In the genomic region with DNA sequence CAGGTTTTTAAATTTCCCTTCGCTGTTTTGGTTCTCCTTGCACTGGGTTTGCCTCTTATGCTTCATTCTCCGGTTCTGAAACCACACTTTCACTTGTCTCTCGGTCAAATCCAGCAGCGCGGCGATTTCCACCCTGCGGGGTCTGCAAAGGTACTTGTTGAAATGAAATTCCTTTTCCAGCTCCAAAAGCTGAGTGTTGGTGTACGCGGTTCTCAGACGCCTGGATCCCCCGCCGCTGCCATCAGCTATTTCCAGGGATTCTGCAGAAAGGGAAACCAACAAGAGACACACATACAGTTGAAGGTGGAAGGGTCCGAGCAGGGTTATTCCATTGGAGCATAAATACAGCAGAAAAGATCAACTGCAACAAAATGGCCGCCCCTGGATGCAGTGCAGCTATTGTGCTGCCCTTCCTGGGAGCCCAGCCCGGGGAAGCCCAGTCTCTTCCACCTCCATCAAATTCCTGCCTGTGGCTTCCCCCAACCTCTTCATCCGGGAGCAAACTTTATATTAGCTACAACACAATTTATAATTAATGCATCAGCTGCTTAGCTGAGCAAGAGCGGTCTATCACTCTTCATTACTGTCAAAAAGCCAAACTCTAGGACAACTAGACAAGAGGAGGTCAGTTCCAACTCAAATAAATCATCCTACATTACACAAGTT, we compare ENCODE assay signal across 11 mouse cellular contexts. TPM values are rescaled to one million over a fixed set of nuclear protein-coding genes. Genes with fewer than 3 reads are reported as not detected.
DNase-seq lines count a peak whose midpoint lies in the region; ATAC-seq lines count a peak whose summit lies in the region.
"Had no signal": no experiment of that assay in that cellular context is flagged by ENCODE, and none has a peak within 500 bp of the region (broad histone marks: within the 10 kb centered on the region; RNA-seq: fewer than 3 reads in every experiment).

No protein-coding gene starts in this region.

- peak overlapping the region; percentile 26 for H3K4me3 ChIP-seq in heart, embryonic 12.5 days
- H3K4me3 ChIP-seq in brown adipose tissue, adult 24 weeks (ENCODE audit: insufficient read depth, low read depth, low read length): peak overlapping the region; percentile 92
- H3K4me3 ChIP-seq in hindbrain, embryonic 14.5 days (replicated peaks; ENCODE audit: low read length): peak overlapping the region; percentile 71
- H3K4me3 ChIP-seq in liver, embryonic 16.5 days (ENCODE audit: low read depth, low read length): peak overlapping the region; percentile 30; the same call in 1 of the 2 replicates

- H3K4me2 ChIP-seq in heart, embryonic 12.5 days: peak overlapping the region; percentile 47
- H3K4me2 ChIP-seq in hindbrain, embryonic 14.5 days (replicated peaks): peak overlapping the region; percentile 81
- H3K4me2 ChIP-seq in liver, embryonic 16.5 days (ENCODE audit: low read depth, low read length): no peak overlapping the region

- peaks cover 90% of the 10 kb centered on the region for H3K27me3 ChIP-seq in heart, embryonic 12.5 days (replicated peaks)
- H3K27me3 ChIP-seq in hindbrain, embryonic 14.5 days (ENCODE audit: control insufficient read depth, insufficient read depth, low read length): peaks cover 32% of the 10 kb centered on the region; the same call in 1 of the 2 replicates
- H3K27me3 ChIP-seq in liver, embryonic 16.5 days (ENCODE audit: control insufficient read depth, insufficient read depth, low read depth, low read length): peaks cover 96% of the 10 kb centered on the region

- intact Hi-C loops in heart, postnatal 14 days (cut with DNase I): loop anchor here (5.0 kb wide), 1 partner anchor 156 kb away; no protein-coding TSS in a partner anchor

- ATAC-seq in heart, embryonic 12.5 days (ENCODE audit: insufficient number of reproducible peaks, low FRiP score): no peak
- no peak for ATAC-seq in hindbrain, embryonic 14.5 days (ENCODE audit: low FRiP score)
- ATAC-seq in liver, embryonic 16.5 days (ENCODE audit: low read depth): no peak
- ATAC-seq in erythroid progenitor cell, adult 5-6 weeks (replicated peaks; ENCODE audit: low FRiP score, poor library complexity, severe bottlenecking): no peak

- H3K9me3 ChIP-seq in heart, embryonic 12.5 days (replicated peaks): no peaks in the 10 kb centered on the region
- no peaks in the 10 kb centered on the region for H3K9me3 ChIP-seq in hindbrain, embryonic 14.5 days (ENCODE audit: control insufficient read depth, low read length)
- H3K9me3 ChIP-seq in liver, embryonic 16.5 days (replicated peaks; ENCODE audit: control insufficient read depth, low read length): no peaks in the 10 kb centered on the region
- H3K9me3 ChIP-seq: G1E had no signal

- DNase-seq in heart, postnatal 14 days: no peak
- peak; percentile 66 for DNase-seq in hindbrain, embryonic 14.5 days (ENCODE audit: low spot score)
- DNase-seq in left cerebral cortex, adult 9 months (ENCODE audit: low spot score in 2 of 2): no peak
- no peak for DNase-seq in MN1 (ENCODE audit: low spot score)

- H3K36me3 ChIP-seq in heart, embryonic 12.5 days: no peaks in the 10 kb centered on the region
- H3K36me3 ChIP-seq in hindbrain, embryonic 14.5 days (replicated peaks; ENCODE audit: control insufficient read depth, insufficient read depth): 0 out of 2 replicates have a peak, but pooled peaks cover 3% of the 10 kb centered on the region
- H3K36me3 ChIP-seq in liver, embryonic 16.5 days (ENCODE audit: control insufficient read depth, insufficient read depth): no peaks in the 10 kb centered on the region
- H3K36me3 ChIP-seq: G1E had no signal

- no peak overlapping the region for H3K27ac ChIP-seq in heart, embryonic 12.5 days (ENCODE audit: poor library complexity, severe bottlenecking)
- H3K27ac ChIP-seq in brown adipose tissue, adult 24 weeks (replicated peaks; ENCODE audit: low read depth, low read length): peak overlapping the region; percentile 89
- peak overlapping the region; percentile 100 for H3K27ac ChIP-seq in hindbrain, embryonic 14.5 days
- H3K27ac ChIP-seq in liver, embryonic 16.5 days (ENCODE audit: low read length): no peak overlapping the region

- H3K4me1 ChIP-seq in heart, embryonic 12.5 days (replicated peaks): peaks cover 23% of the 10 kb centered on the region
- H3K4me1 ChIP-seq in brown adipose tissue, adult 24 weeks (ENCODE audit: control insufficient read depth, insufficient read depth, insufficient read length, low read length): peaks cover 9% of the 10 kb centered on the region
- peaks cover 9% of the 10 kb centered on the region; the same call in 1 of the 2 replicates for H3K4me1 ChIP-seq in hindbrain, embryonic 14.5 days (replicated peaks; ENCODE audit: control insufficient read depth, insufficient read depth, low read length)
- no peaks in the 10 kb centered on the region for H3K4me1 ChIP-seq in liver, embryonic 16.5 days (ENCODE audit: control insufficient read depth, low read depth, low read length)

- no peak overlapping the region for H3K9ac ChIP-seq in heart, embryonic 12.5 days
- H3K9ac ChIP-seq in hindbrain, embryonic 14.5 days: peak overlapping the region; percentile 99
- no peak overlapping the region for H3K9ac ChIP-seq in liver, embryonic 16.5 days (ENCODE audit: low read depth, low read length)

- 10% methylated on average over 17 of the region's 17 CpGs for WGBS in heart, embryonic 12.5 days
- WGBS in hindbrain, embryonic 14.5 days: under 1% methylated on average over 17 of the region's 17 CpGs
- 9% methylated on average over 17 of the region's 17 CpGs for WGBS in liver, embryonic 16.5 days (ENCODE audit: insufficient replicate concordance)

RNA-seq across cellular contexts. Expression of gene Hoxa2, which starts 1.1 kb away (rescaled TPM):
- polyA plus RNA-seq in heart, embryonic 12.5 days (2016; fragmentation: Nextera tagmentation; extraction: Ambion mirVana): 0.98 and 1.2 TPM in 2 replicates
- under 1 TPM; 0.24 to 0.76 TPM for total RNA-seq in heart, postnatal 14 days (2021)
- polyA plus RNA-seq in brown adipose tissue, adult 24 weeks (2012; ENCODE audit: insufficient read depth, insufficient read length, missing spikeins): 2.9 TPM in 1 of 2 replicates, not detected in the other
- 27.6 and 35.1 TPM in 2 replicates for polyA plus RNA-seq in hindbrain, embryonic 14.5 days (2014; fragmentation: Nextera tagmentation; extraction: Ambion mirVana)
- 0.22 and 0.44 TPM in 2 replicates for polyA plus RNA-seq in liver, embryonic 16.5 days (2015; fragmentation: Nextera tagmentation; extraction: Ambion mirVana)
- not detected in 2 replicates for total RNA-seq in erythroid progenitor cell, adult 5-6 weeks (2015; ENCODE audit: low replicate concordance)
- total RNA-seq in erythroid progenitor cell, adult 5-6 weeks (2017; ENCODE audit: low replicate concordance): not detected in 2 replicates
- total RNA-seq: G1E; left cerebral cortex, adult 18-20 months had no signal
- polyA plus RNA-seq: cortical plate, adult 2 months; G1E had no signal

RNA-seq across cellular contexts. Expression of gene Hoxa1, which starts 5.4 kb away (rescaled TPM):
- 0.89 and 1.3 TPM in 2 replicates for polyA plus RNA-seq in heart, embryonic 12.5 days (2016; fragmentation: Nextera tagmentation; extraction: Ambion mirVana)
- under 1 TPM; 0.15 to 0.22 TPM for total RNA-seq in heart, postnatal 14 days (2021)
- polyA plus RNA-seq in brown adipose tissue, adult 24 weeks (2012; ENCODE audit: insufficient read depth, insufficient read length, missing spikeins): 0.50 and 0.99 TPM in 2 replicates
- 2.6 and 3.0 TPM in 2 replicates for polyA plus RNA-seq in hindbrain, embryonic 14.5 days (2014; fragmentation: Nextera tagmentation; extraction: Ambion mirVana)
- 0.20 TPM in 2 replicates for polyA plus RNA-seq in liver, embryonic 16.5 days (2015; fragmentation: Nextera tagmentation; extraction: Ambion mirVana)
- not detected in 2 replicates for total RNA-seq in erythroid progenitor cell, adult 5-6 weeks (2015; ENCODE audit: low replicate concordance)
- total RNA-seq in erythroid progenitor cell, adult 5-6 weeks (2017; ENCODE audit: low replicate concordance): not detected in 2 replicates
- total RNA-seq: left cerebral cortex, adult 18-20 months had no signal
- polyA plus RNA-seq: cortical plate, adult 2 months; G1E had no signal

RNA-seq across cellular contexts. Expression of gene 5730596B20Rik, which starts 13.8 kb away (rescaled TPM):
- 0.15 and 0.36 TPM in 2 replicates for polyA plus RNA-seq in heart, embryonic 12.5 days (2016; fragmentation: Nextera tagmentation; extraction: Ambion mirVana)
- total RNA-seq in heart, postnatal 14 days (2021): under 1 TPM; 0.17 to 0.20 TPM
- not detected in 2 replicates for polyA plus RNA-seq in brown adipose tissue, adult 24 weeks (2012; ENCODE audit: insufficient read depth, insufficient read length, missing spikeins)
- 4.1 and 5.0 TPM in 2 replicates for polyA plus RNA-seq in hindbrain, embryonic 14.5 days (2014; fragmentation: Nextera tagmentation; extraction: Ambion mirVana)
- polyA plus RNA-seq in liver, embryonic 16.5 days (2015; fragmentation: Nextera tagmentation; extraction: Ambion mirVana): 0.04 and 0.05 TPM in 2 replicates
- not detected in 2 replicates for total RNA-seq in erythroid progenitor cell, adult 5-6 weeks (2015; ENCODE audit: low replicate concordance)
- total RNA-seq in erythroid progenitor cell, adult 5-6 weeks (2017; ENCODE audit: low replicate concordance): not detected in 2 replicates
- total RNA-seq: left cerebral cortex, adult 18-20 months had no signal
- polyA plus RNA-seq: cortical plate, adult 2 months; G1E had no signal

RNA-seq across cellular contexts. Expression of gene Hoxa4, which starts 28.1 kb away (rescaled TPM):
- polyA plus RNA-seq in heart, embryonic 12.5 days (2016; fragmentation: Nextera tagmentation; extraction: Ambion mirVana): 0.38 and 0.39 TPM in 2 replicates
- under 1 TPM; 0.44 to 0.62 TPM for total RNA-seq in heart, postnatal 14 days (2021)
- polyA plus RNA-seq in brown adipose tissue, adult 24 weeks (2012; ENCODE audit: insufficient read depth, insufficient read length, missing spikeins): 14.0 and 26.4 TPM in 2 replicates
- 19.7 and 22.5 TPM in 2 replicates for polyA plus RNA-seq in hindbrain, embryonic 14.5 days (2014; fragmentation: Nextera tagmentation; extraction: Ambion mirVana)
- polyA plus RNA-seq in liver, embryonic 16.5 days (2015; fragmentation: Nextera tagmentation; extraction: Ambion mirVana): 0.07 and 0.13 TPM in 2 replicates
- total RNA-seq in erythroid progenitor cell, adult 5-6 weeks (2015; ENCODE audit: low replicate concordance): not detected in 2 replicates
- not detected in 2 replicates for total RNA-seq in erythroid progenitor cell, adult 5-6 weeks (2017; ENCODE audit: low replicate concordance)
- total RNA-seq: G1E; left cerebral cortex, adult 18-20 months had no signal
- polyA plus RNA-seq: cortical plate, adult 2 months; G1E had no signal

RNA-seq across cellular contexts. Expression of gene Hoxa5, which starts 40.9 kb away (rescaled TPM):
- 0.96 and 1.7 TPM in 2 replicates for polyA plus RNA-seq in heart, embryonic 12.5 days (2016; fragmentation: Nextera tagmentation; extraction: Ambion mirVana)
- total RNA-seq in heart, postnatal 14 days (2021): 1 to 10 TPM; 1.4 to 2.1 TPM
- 35.9 and 39.4 TPM in 2 replicates for polyA plus RNA-seq in brown adipose tissue, adult 24 weeks (2012; ENCODE audit: insufficient read depth, insufficient read length, missing spikeins)
- 175 and 180 TPM in 2 replicates for polyA plus RNA-seq in hindbrain, embryonic 14.5 days (2014; fragmentation: Nextera tagmentation; extraction: Ambion mirVana)
- 0.26 and 0.68 TPM in 2 replicates for polyA plus RNA-seq in liver, embryonic 16.5 days (2015; fragmentation: Nextera tagmentation; extraction: Ambion mirVana)
- total RNA-seq in erythroid progenitor cell, adult 5-6 weeks (2015; ENCODE audit: low replicate concordance): not detected in 2 replicates
- not detected in 2 replicates for total RNA-seq in erythroid progenitor cell, adult 5-6 weeks (2017; ENCODE audit: low replicate concordance)
- total RNA-seq: left cerebral cortex, adult 18-20 months had no signal
- polyA plus RNA-seq: cortical plate, adult 2 months; G1E had no signal

Comparison
In these comparisons a context has a peak if more than half of its experiments do, and no peak if none do; other contexts are left out.
1. H3K27ac ChIP-seq: peak in brown adipose tissue, adult 24 weeks (single experiment) and hindbrain, embryonic 14.5 days (single experiment); none in heart, embryonic 12.5 days (single experiment) and liver, embryonic 16.5 days (single experiment).
2. H3K4me3 ChIP-seq: peak in every context shown above with its lines; median percentile 92 in brown adipose tissue, adult 24 weeks; 71 in hindbrain, embryonic 14.5 days; 30 in liver, embryonic 16.5 days; 26 in heart, embryonic 12.5 days.